ENCODE assay signal across 8 mouse cellular contexts in genomic region chr10:43577997-43578331, GRCm38 (mm10). TPM values are rescaled to one million over a fixed set of nuclear protein-coding genes. Genes with fewer than 3 reads are reported as not detected.
DNase-seq lines count a peak whose midpoint lies in the region; ATAC-seq and TF ChIP-seq lines count a peak whose summit lies in the region.

TSS of gene Cd24a (plus strand) at chr10:43578284.

- no peak for ATAC-seq in lung, embryonic 14.5 days (ENCODE audit: insufficient read depth)
- ATAC-seq in common myeloid progenitor, adult 5-6 weeks (replicated peaks; ENCODE audit: low read depth, poor library complexity, severe bottlenecking): no peak
- no peak for ATAC-seq in limb, embryonic 15.5 days (ENCODE audit: insufficient number of reproducible peaks, low FRiP score, low TSS enrichment, low read depth)
- ATAC-seq in stomach, embryonic 15.5 days (ENCODE audit: insufficient read depth, low FRiP score, low read depth): no peak

- no peak for TF ChIP-seq CTCF in lung, embryonic 14.5 days (IDR thresholded peaks at IDR 0.05; ENCODE audit: low read depth)

- H3K4me3 ChIP-seq in lung, embryonic 14.5 days (ENCODE audit: low read depth, low read length): peak within 1 kb of the TSS; percentile 70
- H3K4me3 ChIP-seq in limb, embryonic 15.5 days: peak within 1 kb of the TSS; percentile 57
- peak within 1 kb of the TSS; percentile 69 for H3K4me3 ChIP-seq in stomach, embryonic 15.5 days (replicated peaks)

- H3K4me2 ChIP-seq in lung, embryonic 14.5 days: peak within 1 kb of the TSS; percentile 95
- peak within 1 kb of the TSS; percentile 88 for H3K4me2 ChIP-seq in limb, embryonic 15.5 days
- H3K4me2 ChIP-seq in stomach, embryonic 15.5 days: peak within 1 kb of the TSS; percentile 82

- WGBS in lung, embryonic 14.5 days: under 1% methylated on average over 6 of the region's 6 CpGs
- under 1% methylated on average over 6 of the region's 6 CpGs for WGBS in limb, embryonic 15.5 days
- 2% methylated on average over 6 of the region's 6 CpGs for WGBS in stomach, embryonic 15.5 days

- peaks cover 8% of the 10 kb centered on the region for H3K36me3 ChIP-seq in lung, embryonic 14.5 days (ENCODE audit: insufficient read depth)
- H3K36me3 ChIP-seq in limb, embryonic 15.5 days: peaks cover 10% of the 10 kb centered on the region
- no peaks in the 10 kb centered on the region for H3K36me3 ChIP-seq in stomach, embryonic 15.5 days

- no peak for DNase-seq in lung, embryonic 14.5 days
- DNase-seq in lung, adult 18-20 months: no peak
- no peak for DNase-seq in gastrocnemius, postnatal 25 days
- no peak for DNase-seq in cerebellum, adult 11-12 months
- DNase-seq in cerebellum, postnatal 25 days: no peak

- H3K9ac ChIP-seq in lung, embryonic 14.5 days: peak within 1 kb of the TSS; percentile 90
- H3K9ac ChIP-seq in limb, embryonic 15.5 days: peak within 1 kb of the TSS; percentile 73
- H3K9ac ChIP-seq in stomach, embryonic 15.5 days: peak within 1 kb of the TSS; percentile 85

- H3K4me1 ChIP-seq in lung, embryonic 14.5 days (ENCODE audit: insufficient read depth): no peaks in the 10 kb centered on the region
- H3K4me1 ChIP-seq in limb, embryonic 15.5 days: peaks cover 12% of the 10 kb centered on the region
- peaks cover 14% of the 10 kb centered on the region for H3K4me1 ChIP-seq in stomach, embryonic 15.5 days

- no peaks in the 10 kb centered on the region for H3K27me3 ChIP-seq in lung, embryonic 14.5 days (ENCODE audit: insufficient read depth, low read length)
- no peaks in the 10 kb centered on the region for H3K27me3 ChIP-seq in limb, embryonic 15.5 days
- no peaks in the 10 kb centered on the region for H3K27me3 ChIP-seq in stomach, embryonic 15.5 days (replicated peaks)

- H3K27ac ChIP-seq in lung, embryonic 14.5 days (ENCODE audit: low read depth): peak within 1 kb of the TSS; percentile 98
- H3K27ac ChIP-seq in limb, embryonic 15.5 days: peak within 1 kb of the TSS; percentile 98
- peak within 1 kb of the TSS; percentile 95 for H3K27ac ChIP-seq in stomach, embryonic 15.5 days

- H3K9me3 ChIP-seq in lung, embryonic 14.5 days (ENCODE audit: low read depth, low read length): no peaks in the 10 kb centered on the region
- no peaks in the 10 kb centered on the region for H3K9me3 ChIP-seq in limb, embryonic 15.5 days
- H3K9me3 ChIP-seq in stomach, embryonic 15.5 days: no peaks in the 10 kb centered on the region

RNA-seq across cellular contexts. Expression of gene Cd24a, which starts in this region (rescaled TPM):
- polyA plus RNA-seq in lung, embryonic 14.5 days (2014; fragmentation: Nextera tagmentation; extraction: Ambion mirVana): 262 and 275 TPM in 2 replicates
- 451 and 477 TPM in 2 replicates for total RNA-seq in common myeloid progenitor, adult 5-6 weeks (2017)
- 10 to 100 TPM; 39.5 to 77.7 TPM for total RNA-seq in gastrocnemius, postnatal 25 days (2021)
- 178 and 209 TPM in 2 replicates for polyA plus RNA-seq in limb, embryonic 15.5 days (2015; fragmentation: Nextera tagmentation; extraction: Ambion mirVana)
- polyA plus RNA-seq in stomach, embryonic 15.5 days (2015; fragmentation: Nextera tagmentation; extraction: Ambion mirVana): 294 and 352 TPM in 2 replicates
